Comparison of ENCODE assay signal across 20 mouse cellular contexts in genomic region chr4:138169420-138169819, GRCm38 (mm10).
"Had no signal": no experiment of that assay in that cellular context is flagged by ENCODE, and none has a peak within 500 bp of the region (broad histone marks: within the 10 kb centered on the region; RNA-seq: fewer than 3 reads in every experiment).

No protein-coding gene starts in this region.

- H3K4me2 ChIP-seq: heart, embryonic 11.5 days; heart, embryonic 12.5 days; heart, embryonic 13.5 days; heart, embryonic 15.5 days; hindbrain, embryonic 12.5 days; hindbrain, embryonic 13.5 days; hindbrain, embryonic 14.5 days; hindbrain, embryonic 15.5 days; intestine, embryonic 15.5 days; kidney, embryonic 15.5 days had no signal

- H3K27ac ChIP-seq: heart, embryonic 10.5 days; heart, embryonic 13.5 days; heart, embryonic 15.5 days; hindbrain, embryonic 10.5 days; hindbrain, embryonic 13.5 days; hindbrain, embryonic 14.5 days; hindbrain, embryonic 15.5 days; hindbrain, postnatal 0 days; intestine, embryonic 15.5 days; kidney, embryonic 15.5 days; kidney, postnatal 0 days; layer of hippocampus, adult 2 months; left cerebral cortex, adult 2 months had no signal

- H3K4me1 ChIP-seq: hindbrain, embryonic 10.5 days; hindbrain, embryonic 12.5 days; hindbrain, embryonic 13.5 days; hindbrain, embryonic 15.5 days; intestine, embryonic 15.5 days; kidney, embryonic 15.5 days had no signal

- H3K27me3 ChIP-seq: heart, embryonic 12.5 days; heart, embryonic 13.5 days; heart, embryonic 15.5 days; hindbrain, embryonic 12.5 days; hindbrain, embryonic 13.5 days; hindbrain, embryonic 15.5 days; intestine, embryonic 15.5 days; kidney, embryonic 15.5 days had no signal

- H3K4me3 ChIP-seq: heart, embryonic 10.5 days; heart, embryonic 12.5 days; heart, embryonic 13.5 days; heart, embryonic 15.5 days; hindbrain, embryonic 10.5 days; hindbrain, embryonic 12.5 days; hindbrain, embryonic 13.5 days; hindbrain, embryonic 15.5 days; intestine, embryonic 15.5 days; kidney, embryonic 15.5 days; layer of hippocampus, adult 2 months; left cerebral cortex, adult 2 months had no signal

- H3K9me3 ChIP-seq: heart, embryonic 10.5 days; heart, embryonic 12.5 days; heart, embryonic 13.5 days; heart, embryonic 15.5 days; hindbrain, embryonic 10.5 days; hindbrain, embryonic 12.5 days; hindbrain, embryonic 13.5 days; hindbrain, embryonic 15.5 days; intestine, embryonic 15.5 days; kidney, embryonic 15.5 days had no signal

- H3K9ac ChIP-seq: heart, embryonic 12.5 days; heart, embryonic 13.5 days; heart, embryonic 15.5 days; hindbrain, embryonic 12.5 days; hindbrain, embryonic 13.5 days; hindbrain, embryonic 14.5 days; hindbrain, embryonic 15.5 days; intestine, embryonic 15.5 days; kidney, embryonic 15.5 days had no signal

- ATAC-seq: hindbrain, embryonic 16.5 days; hindbrain, postnatal 0 days; inflammation-experienced regulatory T-cells, adult 6 months; intestine, embryonic 15.5 days; intestine, embryonic 16.5 days; intestine, postnatal 0 days had no signal
